Comparison of ENCODE assay signal across 28 mouse cellular contexts in genomic region chr6:24269633-24270032, GRCm38 (mm10).
"Had no signal": no experiment of that assay in that cellular context is flagged by ENCODE, and none has a peak within 500 bp of the region (broad histone marks: within the 10 kb centered on the region; RNA-seq: fewer than 3 reads in every experiment).

No protein-coding gene starts in this region.

- H3K27ac ChIP-seq: gastrocnemius, adult 2 months; heart, adult 2 months; heart, embryonic 13.5 days; heart, embryonic 15.5 days; hindbrain, embryonic 10.5 days; hindbrain, embryonic 12.5 days; hindbrain, embryonic 14.5 days; kidney, embryonic 15.5 days; kidney, postnatal 0 days; layer of hippocampus, adult 2 months; limb, embryonic 10.5 days; limb, embryonic 12.5 days; liver, embryonic 13.5 days had no signal

- H3K4me1 ChIP-seq: heart, embryonic 13.5 days; heart, embryonic 15.5 days; hindbrain, embryonic 10.5 days; hindbrain, embryonic 12.5 days; kidney, embryonic 15.5 days; limb, embryonic 10.5 days; limb, embryonic 12.5 days; liver, embryonic 13.5 days had no signal

- DNase-seq: gastrocnemius, adult 2 months; gastrocnemius, postnatal 10 days; gastrocnemius, postnatal 25 days; heart, adult 11 months; heart, adult 2 months; heart, postnatal 4 days; kidney, adult 11 months; kidney, adult 2 months; kidney, adult 9 months; kidney, postnatal 14 days; kidney, postnatal 36 days; liver; liver, embryonic 13.5 days had no signal

- ATAC-seq: hindbrain, embryonic 16.5 days; inflammation-experienced regulatory T-cells, adult 6 months; intestine, embryonic 16.5 days had no signal

- H3K27me3 ChIP-seq: heart, embryonic 13.5 days; heart, embryonic 15.5 days; hindbrain, embryonic 12.5 days; kidney, embryonic 15.5 days; limb, embryonic 12.5 days; liver, embryonic 13.5 days had no signal

- H3K9me3 ChIP-seq: heart, embryonic 13.5 days; heart, embryonic 15.5 days; hindbrain, embryonic 10.5 days; hindbrain, embryonic 12.5 days; kidney, embryonic 15.5 days; limb, embryonic 10.5 days; limb, embryonic 12.5 days had no signal

- H3K36me3 ChIP-seq: heart, embryonic 13.5 days; heart, embryonic 15.5 days; hindbrain, embryonic 10.5 days; hindbrain, embryonic 12.5 days; kidney, embryonic 15.5 days; limb, embryonic 10.5 days; limb, embryonic 12.5 days; liver, embryonic 13.5 days had no signal

- H3K4me3 ChIP-seq: gastrocnemius, adult 2 months; heart, adult 2 months; heart, embryonic 13.5 days; heart, embryonic 15.5 days; hindbrain, embryonic 10.5 days; hindbrain, embryonic 12.5 days; kidney, embryonic 15.5 days; layer of hippocampus, adult 2 months; limb, embryonic 10.5 days; limb, embryonic 12.5 days; liver, embryonic 13.5 days had no signal

- H3K4me2 ChIP-seq: heart, embryonic 11.5 days; heart, embryonic 13.5 days; heart, embryonic 15.5 days; hindbrain, embryonic 12.5 days; hindbrain, embryonic 14.5 days; kidney, embryonic 15.5 days; limb, embryonic 12.5 days; liver, embryonic 11.5 days; liver, embryonic 13.5 days had no signal

- H3K9ac ChIP-seq: heart, embryonic 13.5 days; heart, embryonic 15.5 days; hindbrain, embryonic 12.5 days; hindbrain, embryonic 14.5 days; kidney, embryonic 15.5 days; limb, embryonic 12.5 days; liver, embryonic 13.5 days had no signal
